Mouse (Mus musculus) frontal cortex, postnatal 25 days (tissue): ENCODE measurements around the gene Camk1.

ENCODE experiments used
- DNase-seq, 2 experiments: peaks; one replicate each; pipeline ENCODE4 v3.0.0; 2022; ENCODE audit warnings: low spot score in 2 of 2

Gene Camk1

DNA sequence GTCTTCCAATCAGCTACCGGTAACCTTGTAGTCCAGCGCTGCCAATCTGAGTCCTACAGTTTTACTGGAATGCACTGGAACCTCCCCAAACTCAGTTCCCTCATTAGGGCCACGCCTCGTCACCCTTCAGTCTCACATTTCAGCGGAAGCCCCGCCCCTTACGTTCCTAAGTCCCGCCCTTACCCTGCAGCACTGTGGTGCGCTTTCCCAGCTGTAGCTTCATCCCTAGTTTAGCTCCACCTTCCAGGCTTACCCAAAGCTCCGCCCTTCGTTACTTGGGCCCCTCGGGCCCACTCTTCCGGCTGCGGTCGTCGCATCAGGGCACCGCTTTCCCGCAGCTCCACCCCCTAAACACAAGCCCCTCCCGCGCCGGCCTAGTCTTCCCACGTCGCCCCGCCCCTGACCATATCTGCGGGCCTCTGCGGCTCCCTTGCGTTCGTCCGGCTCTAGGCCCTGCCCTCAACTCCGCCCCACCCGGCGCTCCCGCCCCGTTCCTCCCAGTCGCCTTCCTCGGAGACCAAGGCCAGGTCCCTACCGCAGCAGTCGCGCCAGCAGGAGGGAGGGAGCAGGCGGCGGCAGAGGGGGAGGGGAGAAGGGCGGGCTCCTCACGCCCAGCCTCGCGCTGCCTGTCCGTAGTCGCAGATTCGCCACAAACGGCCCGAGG is 37.3 kb downstream of the Camk1 start:
- peak; percentile 94 to 98 for DNase-seq

DNA sequence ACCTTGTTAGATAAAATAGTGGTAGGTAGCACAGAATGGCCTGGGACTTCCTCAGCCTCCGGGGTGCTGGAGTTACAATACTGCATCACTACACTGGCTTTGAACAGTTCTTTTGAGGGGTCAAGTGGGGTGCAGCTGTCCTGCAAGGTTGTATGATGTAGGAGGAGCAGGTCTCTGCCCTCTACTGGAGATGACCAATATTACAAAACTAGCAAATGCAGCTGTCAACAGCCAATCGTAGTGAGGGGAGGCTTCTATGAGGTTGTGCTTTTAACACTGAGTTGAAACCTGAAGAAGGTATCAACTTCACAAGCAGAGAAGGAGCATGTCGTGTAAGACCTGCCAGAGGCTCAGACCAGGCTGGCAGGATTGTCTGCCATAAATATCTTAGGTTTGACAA is 41.5 kb downstream of the Camk1 start:
- DNase-seq: no peak

DNA sequence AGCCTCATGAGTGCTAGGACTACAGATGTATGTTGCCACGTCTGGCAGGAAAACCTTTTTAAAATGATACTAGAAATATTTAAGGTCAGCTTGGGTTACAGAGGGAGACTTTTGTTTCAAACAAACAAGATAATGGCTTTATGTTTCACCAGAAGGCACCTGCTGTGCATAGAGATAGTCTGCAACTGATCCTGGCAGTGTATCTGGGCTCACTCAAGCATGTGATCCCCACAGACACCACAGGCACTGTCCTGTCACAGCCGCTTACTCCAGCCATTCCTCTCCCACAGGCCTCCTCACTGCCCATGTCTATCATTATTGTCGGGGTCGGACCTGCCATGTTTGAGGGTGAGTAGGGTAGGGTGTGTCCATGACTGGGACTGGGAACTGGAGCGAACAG is 42.4 kb downstream of the Camk1 start:
- no peak for DNase-seq

DNA sequence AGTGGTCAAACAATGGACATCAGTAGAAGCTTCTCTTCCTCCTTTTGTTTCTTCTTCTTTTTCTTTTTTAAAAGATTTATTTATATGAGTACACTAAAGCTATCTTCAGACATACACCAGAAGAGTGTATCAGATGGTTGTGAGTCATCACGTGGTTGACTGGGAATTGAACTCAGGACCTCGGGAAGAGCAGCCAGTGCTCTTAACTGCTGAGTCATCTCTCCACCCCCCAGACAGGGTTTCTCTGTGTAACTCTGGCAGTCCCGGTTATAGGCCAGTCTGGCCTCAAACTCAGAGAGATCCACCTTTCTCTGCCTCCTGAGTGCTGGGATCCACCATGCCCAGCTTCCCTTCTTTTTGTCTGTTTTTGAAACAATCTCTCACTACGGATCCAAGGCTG is 47.1 kb downstream of the Camk1 start:
- DNase-seq: no peak

DNA sequence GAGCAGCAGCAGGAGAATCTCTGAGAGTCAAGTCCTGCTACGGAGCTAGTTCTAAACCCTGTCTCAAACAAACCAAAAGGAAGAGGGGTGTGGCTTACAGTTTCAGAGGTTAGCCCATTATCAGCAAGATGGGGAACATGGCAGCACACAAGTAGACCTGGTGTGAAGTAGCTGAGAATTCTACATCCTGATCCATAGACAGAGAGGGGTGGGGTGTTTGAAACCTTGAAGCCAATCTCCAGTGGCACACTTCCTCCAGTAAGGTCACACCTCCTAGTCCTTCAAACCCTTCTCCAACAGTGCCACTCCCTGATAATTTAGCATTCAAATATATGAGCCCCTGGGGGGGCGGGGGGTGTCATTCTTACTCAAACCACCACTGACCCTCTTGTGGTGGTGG is 47.7 kb downstream of the Camk1 start:
- no peak for DNase-seq

DNA sequence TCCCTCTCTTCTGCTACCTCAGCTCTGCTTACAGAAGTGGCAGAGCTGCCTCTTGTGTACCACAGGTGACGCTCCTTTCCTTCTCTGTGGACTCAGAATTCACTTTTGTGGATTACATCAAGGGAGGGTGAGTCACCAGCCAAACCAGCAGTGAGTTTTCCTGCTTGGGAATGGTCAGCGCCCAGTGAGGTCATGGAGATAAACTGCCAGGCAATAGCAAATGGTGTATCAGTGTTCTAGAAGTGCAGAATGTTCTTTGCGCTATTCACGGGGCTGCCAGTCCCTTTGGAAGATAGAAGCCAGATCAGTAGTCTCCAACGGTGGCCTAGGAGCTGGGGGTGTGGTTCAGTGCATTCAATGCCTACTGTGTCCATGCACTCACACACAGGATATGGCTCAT is 50.8 kb downstream of the Camk1 start:
- DNase-seq: no peak

DNA sequence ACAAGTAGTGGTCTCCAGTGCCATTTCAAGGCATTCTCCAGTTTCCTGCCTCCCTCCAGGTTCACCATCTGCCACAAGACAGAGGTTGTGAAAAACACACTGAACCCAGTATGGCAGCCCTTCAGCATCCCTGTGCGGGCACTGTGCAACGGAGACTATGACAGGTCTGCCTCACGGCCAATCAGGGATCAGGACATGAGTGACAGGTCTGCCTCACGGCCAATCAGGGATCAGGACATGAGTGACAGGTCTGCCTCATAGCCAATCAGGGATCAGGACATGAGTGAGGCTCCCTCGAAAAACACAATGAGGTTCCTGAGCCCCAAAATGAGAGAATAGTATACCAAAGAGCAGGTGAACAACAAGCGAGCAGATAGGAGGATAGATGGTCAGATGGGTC is 53.4 kb downstream of the Camk1 start:
- no peak for DNase-seq

DNA sequence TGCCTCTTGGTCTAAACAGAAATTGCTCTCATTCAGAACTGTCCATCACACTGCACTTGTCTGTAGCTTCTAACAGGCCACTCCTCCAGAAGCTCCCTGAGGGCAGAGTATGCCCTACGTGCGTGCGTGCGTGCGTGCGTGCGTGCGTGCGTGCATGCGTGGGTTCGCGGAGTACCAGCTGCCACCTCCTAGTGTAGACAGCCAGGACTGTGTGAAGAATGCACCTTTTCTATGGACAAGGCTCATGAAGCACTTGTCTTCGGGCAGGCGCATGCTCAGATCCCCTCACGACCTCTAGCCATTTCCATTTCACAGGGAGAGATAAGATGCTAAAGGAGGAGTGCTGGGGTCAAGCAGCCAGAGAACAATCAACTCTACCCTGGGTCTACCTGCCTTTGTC is 54.4 kb downstream of the Camk1 start:
- no peak for DNase-seq

DNA sequence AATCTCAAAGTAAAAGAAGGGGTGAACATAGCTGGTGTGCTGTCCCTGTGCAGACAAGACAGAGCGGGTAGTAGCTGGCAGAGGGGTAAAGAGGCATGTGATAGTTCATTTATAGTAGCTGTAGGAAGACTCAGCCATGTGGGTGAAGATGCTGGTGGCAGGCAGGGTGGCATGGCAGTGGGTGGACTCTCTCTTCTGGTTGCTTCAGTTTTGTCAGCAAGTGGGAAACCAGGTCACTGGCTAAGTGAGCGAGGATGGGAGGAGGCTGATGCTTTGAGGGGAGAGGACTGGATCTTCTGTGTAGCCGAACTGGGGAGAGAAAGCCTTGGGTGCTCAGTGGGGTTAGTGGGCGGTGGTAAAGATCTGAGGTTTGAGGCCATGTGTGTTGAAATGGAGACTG is 56.5 kb downstream of the Camk1 start:
- DNase-seq: peak in 1 of 2 experiments; percentile 29

DNA sequence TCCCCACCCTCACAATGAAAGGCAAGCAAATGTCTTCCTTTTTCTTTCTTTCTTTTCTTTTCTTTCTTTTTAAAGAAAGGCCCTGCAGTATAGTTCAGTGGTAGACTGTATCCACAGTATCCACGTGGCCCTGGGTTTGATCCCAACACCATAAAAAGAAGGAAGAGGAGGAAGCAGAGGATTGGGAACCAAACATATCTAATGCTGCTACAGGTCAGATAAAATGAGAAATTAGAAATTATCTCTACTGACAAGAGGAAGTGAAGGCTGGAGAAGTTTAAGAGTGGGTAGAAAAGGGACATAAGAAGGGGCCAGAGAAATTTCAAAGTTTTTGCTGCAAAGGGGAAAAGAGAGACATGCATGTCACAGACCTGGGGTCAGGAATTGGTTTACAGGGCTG is 57.5 kb downstream of the Camk1 start:
- DNase-seq: no peak

DNA sequence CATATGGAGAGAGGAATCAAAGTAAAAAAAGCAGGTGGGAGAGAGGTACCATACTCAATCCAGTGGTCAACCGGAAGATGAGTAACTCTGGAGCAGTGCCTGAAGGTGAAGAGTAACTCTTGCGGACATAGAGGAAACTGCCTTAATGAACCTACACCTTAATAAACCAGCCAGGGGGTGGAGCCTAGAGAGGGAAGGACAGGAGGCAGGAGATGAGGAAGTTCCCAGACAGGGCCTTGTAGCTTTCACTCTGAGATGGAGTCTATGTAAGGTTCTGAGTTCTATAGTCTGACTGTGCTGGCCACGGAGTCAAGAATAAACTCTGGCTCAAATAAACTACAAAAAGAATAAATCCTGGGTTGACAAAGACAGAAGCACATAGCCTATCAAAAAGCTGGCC is 58.9 kb downstream of the Camk1 start:
- no peak for DNase-seq
